Mouse (Mus musculus): ENCODE data around the gene Phf11c.
"Not testable (repeated sequence)": the region's sequence is repeated elsewhere in the genome, so short reads cannot be mapped to it uniquely, and the experiment has no call there.

DNA sequence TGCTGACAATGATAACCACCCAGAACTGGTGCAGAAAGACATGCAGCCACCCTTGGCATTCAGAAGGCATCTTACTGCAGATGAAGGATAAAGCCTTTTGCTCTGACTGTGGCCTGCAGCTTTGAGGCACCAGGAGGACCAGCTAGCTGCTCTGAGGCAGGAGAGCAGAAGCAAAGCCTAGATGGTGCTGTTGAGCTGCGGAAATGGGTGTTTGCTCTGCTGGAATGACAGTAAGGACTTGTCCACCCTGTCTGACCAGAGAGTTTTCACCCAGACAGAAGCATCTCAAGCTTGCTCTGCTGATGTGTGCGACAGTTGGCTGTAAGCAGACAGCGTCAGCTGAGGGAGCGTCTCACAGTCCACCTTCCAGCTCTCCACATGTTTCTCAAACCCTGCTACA lies 5.0 kb downstream of the Phf11c start:
- not testable (repeated sequence) for TF ChIP-seq CTCF (IDR thresholded peaks at IDR 0.05; ENCODE audit: control insufficient read depth, insufficient read depth, insufficient replicate concordance, low read depth, low read length); POLR2A (IDR thresholded peaks at IDR 0.05; ENCODE audit: control insufficient read depth, low read depth, low read length)

Data from testis, adult 2 months (tissue).